In genomic region chr4:142570712-142571111, GRCm38 (mm10) we compare ENCODE assay signal across 26 mouse cellular contexts.
DNase-seq lines count a peak whose midpoint lies in the region; ATAC-seq and TF ChIP-seq lines count a peak whose summit lies in the region.
"Had no signal": no experiment of that assay in that cellular context is flagged by ENCODE, and none has a peak within 500 bp of the region (broad histone marks: within the 10 kb centered on the region; RNA-seq: fewer than 3 reads in every experiment).

No protein-coding gene starts in this region.

- no peak overlapping the region for H3K4me3 ChIP-seq in forebrain, embryonic 16.5 days (replicated peaks; ENCODE audit: low read length)
- no peak overlapping the region for H3K4me3 ChIP-seq in forebrain, embryonic 11.5 days (ENCODE audit: low read depth, low read length)
- no peak overlapping the region for H3K4me3 ChIP-seq in hindbrain, embryonic 16.5 days (ENCODE audit: low read length)
- H3K4me3 ChIP-seq in hindbrain, embryonic 11.5 days (ENCODE audit: low read depth, low read length): no peak overlapping the region
- no peak overlapping the region for H3K4me3 ChIP-seq in midbrain, postnatal 0 days (ENCODE audit: low read depth, low read length)
- H3K4me3 ChIP-seq: erythroblast, embryonic 14.5 days; limb, embryonic 12.5 days; liver, embryonic 15.5 days; midbrain, embryonic 12.5 days; myocyte had no signal

- no peak overlapping the region for H3K9ac ChIP-seq in forebrain, embryonic 16.5 days (replicated peaks; ENCODE audit: low read depth, low read length)
- no peak overlapping the region for H3K9ac ChIP-seq in forebrain, embryonic 11.5 days (ENCODE audit: low read length)
- no peak overlapping the region for H3K9ac ChIP-seq in hindbrain, embryonic 16.5 days (ENCODE audit: low read depth, low read length)
- no peak overlapping the region for H3K9ac ChIP-seq in hindbrain, embryonic 11.5 days (ENCODE audit: low read depth, low read length)
- H3K9ac ChIP-seq in midbrain, postnatal 0 days (replicated peaks; ENCODE audit: low read length, poor library complexity, severe bottlenecking): no peak overlapping the region
- H3K9ac ChIP-seq: limb, embryonic 12.5 days; liver, embryonic 15.5 days; lung, embryonic 14.5 days; midbrain, embryonic 12.5 days had no signal

- H3K36me3 ChIP-seq in forebrain, embryonic 16.5 days (ENCODE audit: control insufficient read depth, insufficient read depth): no peaks in the 10 kb centered on the region
- H3K36me3 ChIP-seq in forebrain, embryonic 11.5 days (ENCODE audit: control insufficient read depth, insufficient read depth, low read length): no peaks in the 10 kb centered on the region
- H3K36me3 ChIP-seq in hindbrain, embryonic 16.5 days (ENCODE audit: control insufficient read depth, insufficient read depth, low read length): no peaks in the 10 kb centered on the region
- H3K36me3 ChIP-seq in hindbrain, embryonic 11.5 days (ENCODE audit: control insufficient read depth, insufficient read depth, low read length): no peaks in the 10 kb centered on the region
- H3K36me3 ChIP-seq in midbrain, postnatal 0 days (ENCODE audit: insufficient read depth, low read length): no peaks in the 10 kb centered on the region
- H3K36me3 ChIP-seq: limb, embryonic 12.5 days; liver, embryonic 15.5 days; midbrain, embryonic 12.5 days had no signal

- peak; percentile 47; the same call in 1 of the 2 replicates for ATAC-seq in forebrain, embryonic 16.5 days
- no peak for ATAC-seq in forebrain, embryonic 11.5 days (replicated peaks; ENCODE audit: low FRiP score)
- ATAC-seq in hindbrain, embryonic 16.5 days: no peak
- no peak for ATAC-seq in hindbrain, embryonic 11.5 days (ENCODE audit: low FRiP score)
- no peak for ATAC-seq in midbrain, postnatal 0 days (ENCODE audit: low FRiP score)
- ATAC-seq: CD4-positive, CD25-positive, alpha-beta regulatory T cell, adult 4 months; inflammation-experienced regulatory T-cells, adult 6 months had no signal

- H3K4me2 ChIP-seq in forebrain, embryonic 16.5 days (ENCODE audit: low read length): no peak overlapping the region
- no peak overlapping the region for H3K4me2 ChIP-seq in forebrain, embryonic 11.5 days (ENCODE audit: low read depth, low read length, severe bottlenecking)
- H3K4me2 ChIP-seq in hindbrain, embryonic 16.5 days (ENCODE audit: low read length): no peak overlapping the region
- no peak overlapping the region for H3K4me2 ChIP-seq in hindbrain, embryonic 11.5 days (replicated peaks; ENCODE audit: low read depth, low read length)
- H3K4me2 ChIP-seq in midbrain, postnatal 0 days (ENCODE audit: low read depth, low read length, poor library complexity, severe bottlenecking): no peak overlapping the region
- H3K4me2 ChIP-seq: limb, embryonic 12.5 days; liver, embryonic 15.5 days; lung, embryonic 14.5 days; midbrain, embryonic 12.5 days had no signal

- 38% methylated on average over 7 of the region's 7 CpGs for WGBS in forebrain, embryonic 16.5 days
- WGBS in forebrain, embryonic 11.5 days: 71% methylated on average over 7 of the region's 7 CpGs
- WGBS in hindbrain, embryonic 16.5 days: 73% methylated on average over 7 of the region's 7 CpGs
- 85% methylated on average over 7 of the region's 7 CpGs for WGBS in hindbrain, embryonic 11.5 days
- 51% methylated on average over 7 of the region's 7 CpGs for WGBS in midbrain, postnatal 0 days

- H3K4me1 ChIP-seq in forebrain, embryonic 16.5 days (replicated peaks; ENCODE audit: control insufficient read depth, insufficient read depth, low read length): peaks cover 5% of the 10 kb centered on the region; the same call in 1 of the 2 replicates
- no peaks in the 10 kb centered on the region for H3K4me1 ChIP-seq in forebrain, embryonic 11.5 days (replicated peaks; ENCODE audit: control insufficient read depth, insufficient read depth, low read length)
- H3K4me1 ChIP-seq in hindbrain, embryonic 16.5 days (ENCODE audit: control insufficient read depth, insufficient read depth, low read depth, low read length): no peaks in the 10 kb centered on the region; the same call in 1 of the 2 replicates
- no peaks in the 10 kb centered on the region for H3K4me1 ChIP-seq in hindbrain, embryonic 11.5 days (replicated peaks; ENCODE audit: control insufficient read depth, insufficient read depth, low read length)
- H3K4me1 ChIP-seq in midbrain, postnatal 0 days (ENCODE audit: insufficient read depth, low read length): peaks cover 6% of the 10 kb centered on the region; the same call in 1 of the 2 replicates
- H3K4me1 ChIP-seq: limb, embryonic 12.5 days; liver, embryonic 15.5 days had no signal

- TF ChIP-seq CTCF in brain, embryonic 14.5 days (IDR thresholded peaks at IDR 0.05; ENCODE audit: borderline replicate concordance, extremely low read depth, insufficient read depth, insufficient read length): no peak
- no peak for TF ChIP-seq CTCF in midbrain, postnatal 0 days (IDR thresholded peaks at IDR 0.05)

- DNase-seq in forebrain, embryonic 11.5 days (ENCODE audit: low spot score): no peak
- no peak for DNase-seq in hindbrain, embryonic 11.5 days (ENCODE audit: low spot score)
- peak; percentile 81 for DNase-seq in brain, embryonic 14.5 days (ENCODE audit: low read depth)
- peak; percentile 8 for DNase-seq in midbrain, postnatal 0 days (ENCODE audit: low spot score)
- no peak for DNase-seq in heart, postnatal 4 days
- DNase-seq: adrenal gland, postnatal 25 days; cerebellum, adult 2 months; cerebellum, postnatal 14 days; gastrocnemius, postnatal 10 days; heart, postnatal 14 days; kidney, adult 11 months; kidney, postnatal 25 days; lung, embryonic 14.5 days; lung, postnatal 14 days; retina, postnatal 1 day; right cerebral cortex, postnatal 14 days; thymus, postnatal 4 days had no signal

- no peak for TF ChIP-seq POLR2A in brain, embryonic 14.5 days (IDR thresholded peaks at IDR 0.05; ENCODE audit: borderline replicate concordance, extremely low read depth, insufficient read depth, insufficient read length, poor library complexity, severe bottlenecking)

- H3K9me3 ChIP-seq in forebrain, embryonic 16.5 days (ENCODE audit: control insufficient read depth, low read length): no peaks in the 10 kb centered on the region
- no peaks in the 10 kb centered on the region for H3K9me3 ChIP-seq in forebrain, embryonic 11.5 days (ENCODE audit: control insufficient read depth, low read length)
- H3K9me3 ChIP-seq in hindbrain, embryonic 16.5 days (ENCODE audit: control insufficient read depth, low read length): no peaks in the 10 kb centered on the region
- no peaks in the 10 kb centered on the region for H3K9me3 ChIP-seq in hindbrain, embryonic 11.5 days (ENCODE audit: control insufficient read depth, low read length)
- no peaks in the 10 kb centered on the region for H3K9me3 ChIP-seq in midbrain, postnatal 0 days (ENCODE audit: low read length)
- H3K9me3 ChIP-seq: limb, embryonic 12.5 days; liver, embryonic 15.5 days; midbrain, embryonic 12.5 days had no signal

- H3K27ac ChIP-seq in forebrain, embryonic 16.5 days (ENCODE audit: low read length): no peak overlapping the region
- no peak overlapping the region for H3K27ac ChIP-seq in forebrain, embryonic 11.5 days (ENCODE audit: low read depth, low read length)
- H3K27ac ChIP-seq in hindbrain, embryonic 16.5 days (ENCODE audit: low read depth, low read length): 0 out of 2 replicates have a peak overlapping the region, but pooled peaks have one; percentile 25
- no peak overlapping the region for H3K27ac ChIP-seq in hindbrain, embryonic 11.5 days (ENCODE audit: low read depth, low read length)
- no peak overlapping the region for H3K27ac ChIP-seq in midbrain, postnatal 0 days (ENCODE audit: low read depth, low read length)
- H3K27ac ChIP-seq: limb, embryonic 12.5 days; liver, embryonic 15.5 days; midbrain, embryonic 12.5 days had no signal

- no peaks in the 10 kb centered on the region for H3K27me3 ChIP-seq in forebrain, embryonic 16.5 days (replicated peaks; ENCODE audit: control insufficient read depth, insufficient read depth, low read length)
- H3K27me3 ChIP-seq in forebrain, embryonic 11.5 days (ENCODE audit: control insufficient read depth, insufficient read depth, low read length): no peaks in the 10 kb centered on the region
- H3K27me3 ChIP-seq in hindbrain, embryonic 16.5 days (replicated peaks; ENCODE audit: control insufficient read depth, insufficient read depth, low read length): no peaks in the 10 kb centered on the region
- H3K27me3 ChIP-seq in hindbrain, embryonic 11.5 days (ENCODE audit: control insufficient read depth, insufficient read depth, low read length): no peaks in the 10 kb centered on the region
- no peaks in the 10 kb centered on the region for H3K27me3 ChIP-seq in midbrain, postnatal 0 days (ENCODE audit: insufficient read depth, low read length)
- H3K27me3 ChIP-seq: limb, embryonic 12.5 days; liver, embryonic 15.5 days; midbrain, embryonic 12.5 days had no signal

Comparison
In these comparisons a context has a peak if more than half of its experiments do, and no peak if none do; other contexts are left out.
1. DNase-seq: peak in brain, embryonic 14.5 days (single experiment) and midbrain, postnatal 0 days (single experiment); none in forebrain, embryonic 11.5 days (single experiment), hindbrain, embryonic 11.5 days (single experiment) and heart, postnatal 4 days (single experiment).